Comparison of ENCODE assay signal across 19 mouse cellular contexts in genomic region chr4:33668431-33668830, GRCm38 (mm10).
"Had no signal": no experiment of that assay in that cellular context is flagged by ENCODE, and none has a peak within 500 bp of the region (broad histone marks: within the 10 kb centered on the region; RNA-seq: fewer than 3 reads in every experiment).

No protein-coding gene starts in this region.

- DNase-seq: kidney, adult 18-20 months; kidney, postnatal 10 days; kidney, postnatal 36 days; left cerebral cortex, postnatal 4 days; lung, adult 18-20 months; lung, postnatal 10 days; lung, postnatal 36 days; retina, postnatal 1 day; right cerebral cortex, postnatal 25 days; spleen, adult 18-20 months; thymus, postnatal 25 days had no signal

- H3K27ac ChIP-seq: limb, embryonic 12.5 days; limb, embryonic 15.5 days; liver, embryonic 12.5 days; liver, embryonic 15.5 days; lung, embryonic 15.5 days; midbrain, embryonic 12.5 days; neural tube, embryonic 13.5 days; stomach, embryonic 15.5 days had no signal

- ATAC-seq: liver, embryonic 12.5 days had no signal

- H3K36me3 ChIP-seq: limb, embryonic 12.5 days; limb, embryonic 15.5 days; liver, embryonic 12.5 days; liver, embryonic 15.5 days; lung, embryonic 15.5 days; midbrain, embryonic 12.5 days; neural tube, embryonic 13.5 days; stomach, embryonic 15.5 days had no signal

- H3K4me2 ChIP-seq: liver, embryonic 12.5 days; liver, embryonic 15.5 days; lung, embryonic 15.5 days; midbrain, embryonic 12.5 days; neural tube, embryonic 13.5 days; stomach, embryonic 15.5 days had no signal

- H3K9ac ChIP-seq: limb, embryonic 12.5 days; limb, embryonic 15.5 days; liver, embryonic 12.5 days; liver, embryonic 15.5 days; lung, embryonic 15.5 days; midbrain, embryonic 12.5 days; neural tube, embryonic 13.5 days; stomach, embryonic 15.5 days had no signal

- H3K9me3 ChIP-seq: limb, embryonic 12.5 days; limb, embryonic 15.5 days; liver, embryonic 12.5 days; liver, embryonic 15.5 days; lung, embryonic 15.5 days; stomach, embryonic 15.5 days had no signal

- H3K4me3 ChIP-seq: limb, embryonic 12.5 days; limb, embryonic 15.5 days; liver, embryonic 12.5 days; liver, embryonic 15.5 days; lung, embryonic 15.5 days; midbrain, embryonic 12.5 days; neural tube, embryonic 13.5 days; stomach, embryonic 15.5 days had no signal

- H3K27me3 ChIP-seq: limb, embryonic 12.5 days; limb, embryonic 15.5 days; liver, embryonic 12.5 days; liver, embryonic 15.5 days; lung, embryonic 15.5 days; midbrain, embryonic 12.5 days; neural tube, embryonic 13.5 days; stomach, embryonic 15.5 days had no signal
